Mouse (Mus musculus) ES-E14 (cell line): ENCODE measurements around the gene Rgs7. TPM values are rescaled to one million over a fixed set of nuclear protein-coding genes. Genes with fewer than 3 reads are reported as not detected.

ENCODE experiments used
- DNase-seq: peaks from one replicate; pipeline ENCODE4 v3.0.0-alpha.2; 2013; ENCODE audit warnings: low read depth, low spot score
- H3K27ac ChIP-seq: 2 replicates; pipeline ENCODE4 v1.5.1; 2012; ENCODE audit warnings: low read depth, mild to moderate bottlenecking, low read length, moderate library complexity, mixed read lengths; ENCODE audit not compliant: poor library complexity, insufficient read depth, severe bottlenecking
- H3K36me3 ChIP-seq: 2 replicates; pipeline ENCODE4 v1.6.1; 2012; ENCODE audit warnings: mild to moderate bottlenecking, low read length, moderate library complexity, mixed read lengths; ENCODE audit not compliant: control insufficient read depth, poor library complexity, insufficient read depth, severe bottlenecking
- H3K4me1 ChIP-seq, 2 experiments: fragments of 150-350 bp in 1 of 2; sonication (generic) in 1 of 2; 2 replicates each; pipeline ENCODE4 v1.6.1; 2012; ENCODE audit warnings: low read length in 2 of 2, mild to moderate bottlenecking in 1 of 2, mixed read lengths in 1 of 2; ENCODE audit not compliant: control insufficient read depth in 2 of 2, insufficient read depth in 2 of 2, poor library complexity in 1 of 2
- H3K4me3 ChIP-seq, 2 experiments: fragments of 150-350 bp in 1 of 2; sonication (generic) in 1 of 2; 2 replicates each; pipeline ENCODE4 v1.5.1; 2012; ENCODE audit warnings: low read length in 2 of 2, low read depth in 1 of 2, mild to moderate bottlenecking in 1 of 2, mixed read lengths in 1 of 2; ENCODE audit not compliant: insufficient read depth in 1 of 2, poor library complexity in 1 of 2, severe bottlenecking in 1 of 2
- H3K9ac ChIP-seq: 2 replicates; pipeline ENCODE4 v1.6.1; 2012; ENCODE audit warnings: low read depth, mild to moderate bottlenecking, low read length, mixed read lengths; ENCODE audit not compliant: poor library complexity, insufficient read depth, severe bottlenecking
- H3K9me3 ChIP-seq: fragments of 150-350 bp; sonication (generic); 2 replicates; pipeline ENCODE4 v1.6.1; 2012; ENCODE audit warnings: low read depth, mild to moderate bottlenecking, low read length; ENCODE audit not compliant: control insufficient read depth, insufficient read depth
- CHD2 ChIP-seq: IDR thresholded peaks from 2 replicates; pipeline ENCODE4 v1.6.1; 2014; ENCODE audit warnings: mild to moderate bottlenecking, low read depth, low read length, inconsistent platforms
- HCFC1 ChIP-seq: IDR thresholded peaks from 2 replicates; pipeline ENCODE4 v1.6.1; 2012; ENCODE audit warnings: low read length, inconsistent platforms, borderline replicate concordance; ENCODE audit not compliant: insufficient read depth
- MAFK ChIP-seq: IDR thresholded peaks from 2 replicates; pipeline ENCODE4 v1.6.1; 2014; ENCODE audit warnings: mild to moderate bottlenecking, low read depth, low read length, inconsistent platforms; ENCODE audit not compliant: insufficient read depth
- ZC3H11A ChIP-seq: IDR thresholded peaks from 2 replicates; pipeline ENCODE4 v1.6.1; 2012; ENCODE audit warnings: low read depth, mild to moderate bottlenecking, inconsistent platforms, low read length, borderline replicate concordance
- ZNF384 ChIP-seq: IDR thresholded peaks from 2 replicates; pipeline ENCODE4 v1.6.1; 2012; ENCODE audit warnings: low read depth, low read length, inconsistent platforms
- in situ Hi-C, 2 experiments: fragments of 600-800 bp; cut with MboI; formaldehyde crosslinking; loops; one replicate each; pipeline ENCODE4 v1.15.1; 2025; ENCODE audit warnings: low sequenced_read_pairs in 2 of 2, inconsistent platforms in 1 of 2; ENCODE audit not compliant: unreplicated experiment in 2 of 2
- total RNA-seq: library from RNA; depleted of rRNA; stranded (reverse); fragments of 300-350 nt; gene quantifications from 2 replicates; pipeline ENCODE4 v1.2.3, GENCODE M21; 2012

Rgs7 gene
- total RNA-seq, 1 experiment, result 0.18 TPM

GRCm38 (mm10) chr1:175359411-175360366 is 132.6 kb downstream of the Rgs7 start:
- TF ChIP-seq ZNF384 (no peak), ZC3H11A (no peak), MAFK (no peak), CHD2 (no peak), HCFC1 (no peak)
- in situ Hi-C loops, result no loop called here
- DNase-seq, result no peak
- Histone ChIP-seq H3K9me3 (no peaks in the 10 kb centered on the region), H3K4me3 (no peak overlapping the region), H3K4me1 (no peaks in the 10 kb centered on the region), H3K27ac (no peak overlapping the region), H3K36me3 (no peaks in the 10 kb centered on the region), H3K9ac (no peak overlapping the region)

DNA sequence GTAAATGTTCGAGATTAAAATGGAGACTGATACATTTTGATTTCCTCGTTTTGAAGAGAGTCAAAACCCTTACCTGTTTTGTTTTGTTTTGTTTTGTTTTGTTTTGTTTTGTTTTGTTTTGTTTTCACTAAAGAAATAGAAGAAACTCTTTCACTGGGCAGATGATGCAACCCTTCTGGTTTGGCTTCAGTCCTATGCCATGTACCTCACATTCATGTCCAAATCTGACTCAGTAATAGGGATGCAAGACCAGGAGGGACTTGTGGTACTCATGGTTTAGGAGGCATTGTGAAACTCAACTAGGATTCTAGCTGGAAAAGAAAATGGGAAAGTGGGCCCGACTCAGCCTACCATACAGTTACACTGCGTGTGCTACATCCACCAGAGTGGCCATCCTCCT is 139.4 kb downstream of the Rgs7 start:
- H3K9me3 ChIP-seq, result no peaks in the 10 kb centered on the region
- TF ChIP-seq CHD2 (no peak), HCFC1 (no peak), MAFK (no peak), ZC3H11A (no peak), ZNF384 (no peak)
- H3K4me3 ChIP-seq, result no peak overlapping the region
- in situ Hi-C loops, result no loop called here
- H3K36me3 ChIP-seq, result no peaks in the 10 kb centered on the region
- H3K4me1 ChIP-seq, result no peaks in the 10 kb centered on the region
- H3K9ac ChIP-seq, result no peak overlapping the region
- DNase-seq, result no peak
- no peak overlapping the region for H3K27ac ChIP-seq

GRCm38 (mm10) chr1:175346162-175346561 is 146.1 kb downstream of the Rgs7 start:
- Histone ChIP-seq H3K9me3 (no peaks in the 10 kb centered on the region), H3K4me1 (no peaks in the 10 kb centered on the region), H3K4me3 (no peak overlapping the region), H3K36me3 (no peaks in the 10 kb centered on the region), H3K27ac (no peak overlapping the region), H3K9ac (no peak overlapping the region)
- in situ Hi-C loops, result no loop called here
- DNase-seq, result no peak
- TF ChIP-seq MAFK (no peak), HCFC1 (no peak), CHD2 (no peak), ZNF384 (no peak), ZC3H11A (no peak)

- no peaks in the 10 kb centered on the region for H3K9me3 ChIP-seq
- no peaks in the 10 kb centered on the region for H3K36me3 ChIP-seq
- no peak for DNase-seq
- H3K9ac ChIP-seq, result no peak overlapping the region
- H3K4me1 ChIP-seq, result no peaks in the 10 kb centered on the region
- H3K4me3 ChIP-seq, result no peak overlapping the region
- TF ChIP-seq CHD2, result no peak
- in situ Hi-C loops, result no loop called here
- no peak overlapping the region for H3K27ac ChIP-seq
These were observed 156.1 kb downstream of the Rgs7 start for GRCm38 (mm10) chr1:175336191-175336590.
